Mouse (Mus musculus) heart, postnatal 0 days (tissue): Measurements from ENCODE around the gene Cttnbp2nl.

Source experiments
- CTCF ChIP-seq: IDR thresholded peaks from 2 replicates; pipeline ENCODE4 v1.5.1; 2016; ENCODE audit warnings: antibody characterized with exemption, control low read depth, low read depth
- EP300 ChIP-seq: IDR thresholded peaks from 2 replicates; pipeline ENCODE4 v1.6.1; 2016; ENCODE audit warnings: antibody characterized with exemption, low read depth

- no peak for TF ChIP-seq CTCF
- TF ChIP-seq EP300: no peak
Observed at GRCm38 (mm10) chr3:104987884-104988283, 65.1 kb downstream of the Cttnbp2nl start.
